Mouse (Mus musculus) neural tube, embryonic 14.5 days (tissue): ENCODE data around the gene Hand1. TPM values are rescaled to one million over a fixed set of nuclear protein-coding genes. Genes with fewer than 3 reads are reported as not detected.

Source experiments
- ATAC-seq: fragments of 200-750 bp; cut with Nextera tagmentation; 2 replicates; pipeline ENCODE4 v1.8.0; 2017; ENCODE audit warnings: low read depth, mild to moderate bottlenecking, moderate TSS enrichment, moderate library complexity
- H3K27ac ChIP-seq: fragments of 300-500 bp; sonication (generic); 2 replicates; pipeline ENCODE4 v1.5.1; 2014; ENCODE audit warnings: low read depth, mild to moderate bottlenecking, control low read depth, low read length, moderate library complexity, mixed read lengths
- H3K27me3 ChIP-seq: fragments of 300-500 bp; sonication (generic); 2 replicates; pipeline ENCODE4 v1.6.1; 2014; ENCODE audit warnings: low read length; ENCODE audit not compliant: control insufficient read depth, insufficient read depth
- H3K36me3 ChIP-seq: fragments of 300-500 bp; sonication (generic); 2 replicates; pipeline ENCODE4 v1.6.1; 2014; ENCODE audit warnings: low read length, mixed read lengths; ENCODE audit not compliant: control insufficient read depth, insufficient read depth
- H3K4me1 ChIP-seq: fragments of 300-500 bp; sonication (generic); 2 replicates; pipeline ENCODE4 v1.6.1; 2014; ENCODE audit warnings: low read length; ENCODE audit not compliant: control insufficient read depth, insufficient read depth
- H3K4me2 ChIP-seq: fragments of 300-500 bp; sonication (generic); 2 replicates; pipeline ENCODE4 v1.6.1; 2014; ENCODE audit warnings: mild to moderate bottlenecking, low read depth, low read length, control low read depth
- H3K4me3 ChIP-seq: fragments of 300-500 bp; sonication (generic); 2 replicates; pipeline ENCODE4 v1.5.1; 2014; ENCODE audit warnings: low read depth, low read length, control low read depth, mixed read lengths
- H3K9ac ChIP-seq: fragments of 300-500 bp; sonication (generic); replicated peaks from 2 replicates; pipeline ENCODE4 v1.6.1; 2014; ENCODE audit warnings: low read depth, mild to moderate bottlenecking, control low read depth, low read length, mixed read lengths
- H3K9me3 ChIP-seq: fragments of 300-500 bp; sonication (generic); 2 replicates; pipeline ENCODE4 v1.6.1; 2016; ENCODE audit warnings: low read length; ENCODE audit not compliant: control insufficient read depth
- WGBS: fragments of 180-500 bp; shearing (Covaris S2); extraction: QIAGEN DNeasy Blood & Tissue Kit; methylation state at CpG from one replicate; pipeline ENCODE4 v1.1.7; 2014; 5-methylcytosine and 5-hydroxymethylcytosine counted together
- polyA plus RNA-seq: library from polyadenylated mRNA; unstranded; fragments of >200 nt; fragmentation: Nextera tagmentation; extraction: Ambion mirVana; gene quantifications from 2 replicates; pipeline ENCODE4 v1.2.1, GENCODE M21; 2014

Hand1 gene
- polyA plus RNA-seq, 1 experiment from 2014 or later, result 0.11 TPM

DNA sequence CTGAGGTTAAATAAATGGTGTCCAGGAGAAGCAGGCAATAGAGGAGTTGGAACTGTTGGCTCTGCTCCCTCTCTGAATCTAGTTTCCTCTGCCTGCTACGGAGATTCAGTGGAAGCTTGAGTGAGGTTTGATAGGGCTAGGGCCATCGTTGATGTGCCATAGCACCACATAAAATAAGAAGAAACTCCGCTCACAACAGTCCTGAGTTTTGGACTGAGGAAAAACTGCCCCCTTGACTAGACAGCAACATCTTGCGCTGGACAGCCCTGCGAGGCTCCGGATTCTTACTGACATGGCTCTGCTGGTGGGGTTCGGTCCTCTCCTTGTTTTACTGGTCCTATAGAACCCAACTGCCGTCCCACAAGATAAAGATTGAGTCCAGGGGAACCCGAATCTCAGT lies 3.8 kb upstream of the Hand1 start:
- Histone ChIP-seq H3K36me3 (no peaks in the 10 kb centered on the region), H3K9me3 (no peaks in the 10 kb centered on the region), H3K27me3 (peaks cover 58% of the 10 kb centered on the region), H3K4me3 (no peak overlapping the region), H3K4me1 (peaks cover 7% of the 10 kb centered on the region; the same call in 1 of the 2 replicates), H3K4me2 (no peak overlapping the region), H3K9ac (no peak overlapping the region), H3K27ac (no peak overlapping the region)
- WGBS, result 4% methylated on average over 9 of the region's 9 CpGs
- ATAC-seq, result no peak

DNA sequence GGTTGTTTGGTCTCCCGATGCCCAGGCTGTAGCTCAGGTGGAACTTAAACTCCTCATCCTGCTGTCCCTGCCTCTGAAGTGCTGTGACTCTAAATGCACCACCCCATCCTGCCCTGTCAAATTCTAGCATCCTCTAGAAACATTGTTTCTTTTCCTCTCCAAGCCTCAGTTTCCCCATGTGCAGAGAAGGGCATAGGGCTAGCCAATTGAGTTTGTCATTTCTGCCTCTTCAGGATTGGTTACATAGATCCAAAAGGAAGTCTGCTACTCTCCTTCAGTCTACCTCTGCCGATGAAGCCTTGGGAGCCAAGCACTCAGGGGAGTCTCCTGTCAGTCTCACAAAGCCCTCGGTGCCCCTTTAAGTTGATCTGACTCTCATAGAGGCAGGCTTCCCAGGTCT lies 3.3 kb upstream of the Hand1 start:
- no peaks in the 10 kb centered on the region for H3K36me3 ChIP-seq

DNA sequence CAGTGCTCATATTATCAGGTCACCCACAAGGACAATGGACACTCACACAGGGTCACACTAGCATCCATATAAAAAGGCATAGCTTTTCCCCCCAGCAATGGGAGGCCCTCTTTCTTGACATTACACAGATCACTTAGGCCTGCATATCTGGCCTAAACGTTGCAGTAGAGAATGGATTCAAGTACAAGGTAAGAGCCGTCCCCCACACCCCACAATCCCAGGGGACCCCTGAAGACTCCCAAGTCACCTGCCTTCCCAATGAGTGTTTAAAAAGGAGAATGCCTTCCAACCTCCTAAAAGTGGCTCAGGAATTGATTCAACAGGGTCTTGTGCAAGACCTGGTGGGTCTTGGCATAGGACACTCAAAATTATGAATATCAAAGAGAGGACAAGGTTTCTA lies 2.7 kb upstream of the Hand1 start:
- WGBS, result 7% methylated on average over 2 of the region's 2 CpGs

More for the DNA sequence above, 3.3 kb upstream of the Hand1 start:
- Histone ChIP-seq H3K4me1 (peaks cover 7% of the 10 kb centered on the region; the same call in 1 of the 2 replicates), H3K9me3 (no peaks in the 10 kb centered on the region), H3K4me2 (no peak overlapping the region), H3K27ac (no peak overlapping the region), H3K27me3 (peaks cover 63% of the 10 kb centered on the region), H3K4me3 (no peak overlapping the region), H3K9ac (no peak overlapping the region)
- ATAC-seq, result no peak
- 7% methylated on average over 3 of the region's 3 CpGs for WGBS

DNA sequence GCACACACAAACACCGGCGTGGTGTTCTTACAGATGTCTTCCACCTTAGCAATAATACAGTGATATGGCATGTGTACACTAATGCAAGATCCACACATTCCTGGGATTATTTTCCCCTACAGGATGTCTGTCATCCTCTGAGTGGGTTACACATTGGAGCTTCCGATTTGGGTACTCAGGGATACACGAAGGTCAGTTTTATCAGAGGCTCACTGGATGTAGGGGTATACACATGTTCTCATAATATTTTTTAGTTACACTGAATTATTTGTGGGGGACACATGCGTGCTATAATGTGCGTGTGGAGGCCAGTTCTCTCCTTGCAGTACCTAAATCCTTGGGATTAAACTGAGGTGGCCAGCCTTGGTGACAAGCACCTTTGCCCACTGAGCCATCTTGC lies 1.4 kb upstream of the Hand1 start:
- 7% methylated on average over 6 of the region's 6 CpGs for WGBS
- no peak overlapping the region for H3K4me3 ChIP-seq
- H3K9me3 ChIP-seq, result no peaks in the 10 kb centered on the region
- H3K4me1 ChIP-seq, result peaks cover 7% of the 10 kb centered on the region; the same call in 1 of the 2 replicates
- H3K36me3 ChIP-seq, result no peaks in the 10 kb centered on the region
- peaks cover 70% of the 10 kb centered on the region for H3K27me3 ChIP-seq
- ATAC-seq, result no peak
- H3K4me2 ChIP-seq, result no peak overlapping the region
- no peak overlapping the region for H3K9ac ChIP-seq
- H3K27ac ChIP-seq, result no peak overlapping the region

More for the DNA sequence above, 2.7 kb upstream of the Hand1 start:
- H3K27ac ChIP-seq, result no peak overlapping the region
- H3K27me3 ChIP-seq, result peaks cover 69% of the 10 kb centered on the region
- H3K4me2 ChIP-seq, result no peak overlapping the region
- no peak for ATAC-seq
- H3K36me3 ChIP-seq, result no peaks in the 10 kb centered on the region
- no peak overlapping the region for H3K9ac ChIP-seq
- H3K4me1 ChIP-seq, result peaks cover 7% of the 10 kb centered on the region; the same call in 1 of the 2 replicates
- no peaks in the 10 kb centered on the region for H3K9me3 ChIP-seq
- H3K4me3 ChIP-seq, result no peak overlapping the region

DNA sequence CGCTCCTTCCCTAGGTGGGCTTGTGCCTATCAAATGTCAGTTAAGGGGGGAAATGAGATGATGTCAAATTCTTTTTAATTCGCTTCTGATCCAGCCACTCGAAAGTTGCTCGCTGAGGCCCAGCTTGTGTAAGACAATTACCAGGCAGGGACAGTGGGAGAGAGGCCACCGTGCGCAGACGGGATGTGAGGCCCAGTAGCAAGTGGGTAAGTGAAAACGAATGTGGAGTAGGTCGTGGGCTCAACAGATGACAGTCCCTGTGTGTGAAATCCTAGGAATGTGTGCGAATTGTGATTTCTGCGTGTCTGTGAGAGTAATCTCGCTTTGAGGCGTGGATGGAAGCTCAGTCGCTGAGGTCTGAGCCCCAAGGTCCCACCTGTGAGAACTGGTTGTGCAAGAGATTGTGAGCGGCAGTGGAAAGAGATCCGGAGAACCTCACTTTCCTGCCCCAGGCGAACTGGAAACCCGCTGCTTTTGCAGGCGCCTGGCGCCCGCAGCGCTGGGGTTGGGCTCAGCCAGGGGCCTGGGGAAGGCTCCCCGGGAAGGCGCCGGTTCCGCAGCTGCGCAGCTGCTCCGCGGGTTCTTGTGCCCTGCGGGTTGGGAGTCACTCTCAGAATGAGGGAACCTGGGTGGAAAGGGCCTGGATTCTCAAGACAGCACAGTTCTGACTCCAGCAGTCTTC lies 819 bp upstream of the Hand1 start:
- Histone ChIP-seq H3K9me3 (no peaks in the 10 kb centered on the region), H3K9ac (no peak overlapping the region), H3K27ac (no peak overlapping the region), H3K4me2 (no peak overlapping the region), H3K36me3 (no peaks in the 10 kb centered on the region), H3K27me3 (peaks cover 65% of the 10 kb centered on the region), H3K4me1 (peaks cover 7% of the 10 kb centered on the region; the same call in 1 of the 2 replicates), H3K4me3 (no peak overlapping the region)
- no peak for ATAC-seq
- under 1% methylated on average over 30 of the region's 30 CpGs for WGBS

DNA sequence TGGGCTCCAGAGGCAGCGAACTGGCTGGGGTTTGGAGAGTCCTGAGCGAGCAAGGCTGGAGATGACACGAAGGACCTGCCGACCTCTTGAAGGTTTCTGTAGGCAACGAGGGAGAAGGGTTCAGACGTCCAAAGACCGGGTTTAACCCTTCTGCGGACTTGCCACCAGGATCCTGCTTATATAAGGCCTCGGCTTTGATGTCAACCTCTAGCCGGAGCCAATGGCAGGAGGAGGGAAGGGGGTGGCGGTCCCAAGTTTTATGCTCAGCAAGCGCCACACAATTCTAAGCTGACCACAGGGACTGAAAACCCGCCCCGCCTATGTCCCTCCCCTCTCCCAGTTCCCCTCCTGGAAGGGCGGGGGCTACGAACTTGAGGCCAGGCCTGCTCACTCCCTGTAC lies 757 bp downstream of the Hand1 start:
- Histone ChIP-seq H3K4me3 (no peak overlapping the region), H3K36me3 (no peaks in the 10 kb centered on the region), H3K27me3 (peaks cover 71% of the 10 kb centered on the region), H3K27ac (no peak overlapping the region), H3K9ac (no peak overlapping the region), H3K4me2 (no peak overlapping the region), H3K4me1 (peaks cover 1% of the 10 kb centered on the region; the same call in 1 of the 2 replicates), H3K9me3 (no peaks in the 10 kb centered on the region)
- WGBS, result 2% methylated on average over 16 of the region's 16 CpGs
- ATAC-seq, result no peak

DNA sequence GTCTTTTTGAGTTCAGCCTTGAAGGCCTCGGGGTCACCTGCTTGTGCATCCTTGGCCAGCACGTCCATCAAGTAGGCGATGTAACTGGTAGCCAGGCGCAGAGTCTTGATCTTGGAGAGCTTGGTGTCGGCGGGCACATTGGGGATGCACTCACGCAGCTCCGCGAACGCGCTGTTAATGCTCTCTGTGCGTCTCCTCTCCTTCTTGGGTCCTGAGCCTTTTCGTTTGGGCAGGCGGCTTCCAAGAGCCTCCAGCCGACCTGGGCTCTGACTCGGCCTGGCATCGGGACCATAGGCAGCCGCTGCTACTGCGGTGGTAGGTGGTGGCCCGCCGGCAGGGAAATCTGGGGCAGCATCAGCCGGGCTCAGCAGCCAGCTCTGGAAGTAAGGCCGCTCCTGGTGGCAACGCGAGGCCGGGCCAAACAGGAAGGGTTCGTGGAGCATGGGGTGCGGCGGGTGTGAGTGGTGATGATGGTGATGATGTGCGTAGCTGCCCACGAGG lies 1.3 kb downstream of the Hand1 start:
- WGBS, result 2% methylated on average over 31 of the region's 31 CpGs
- H3K36me3 ChIP-seq, result no peaks in the 10 kb centered on the region
- H3K4me1 ChIP-seq, result no peaks in the 10 kb centered on the region
- H3K27ac ChIP-seq, result no peak overlapping the region
- ATAC-seq, result no peak
- H3K9me3 ChIP-seq, result no peaks in the 10 kb centered on the region
- H3K4me2 ChIP-seq, result no peak overlapping the region
- H3K9ac ChIP-seq, result no peak overlapping the region
- no peak overlapping the region for H3K4me3 ChIP-seq
- peaks cover 70% of the 10 kb centered on the region for H3K27me3 ChIP-seq

DNA sequence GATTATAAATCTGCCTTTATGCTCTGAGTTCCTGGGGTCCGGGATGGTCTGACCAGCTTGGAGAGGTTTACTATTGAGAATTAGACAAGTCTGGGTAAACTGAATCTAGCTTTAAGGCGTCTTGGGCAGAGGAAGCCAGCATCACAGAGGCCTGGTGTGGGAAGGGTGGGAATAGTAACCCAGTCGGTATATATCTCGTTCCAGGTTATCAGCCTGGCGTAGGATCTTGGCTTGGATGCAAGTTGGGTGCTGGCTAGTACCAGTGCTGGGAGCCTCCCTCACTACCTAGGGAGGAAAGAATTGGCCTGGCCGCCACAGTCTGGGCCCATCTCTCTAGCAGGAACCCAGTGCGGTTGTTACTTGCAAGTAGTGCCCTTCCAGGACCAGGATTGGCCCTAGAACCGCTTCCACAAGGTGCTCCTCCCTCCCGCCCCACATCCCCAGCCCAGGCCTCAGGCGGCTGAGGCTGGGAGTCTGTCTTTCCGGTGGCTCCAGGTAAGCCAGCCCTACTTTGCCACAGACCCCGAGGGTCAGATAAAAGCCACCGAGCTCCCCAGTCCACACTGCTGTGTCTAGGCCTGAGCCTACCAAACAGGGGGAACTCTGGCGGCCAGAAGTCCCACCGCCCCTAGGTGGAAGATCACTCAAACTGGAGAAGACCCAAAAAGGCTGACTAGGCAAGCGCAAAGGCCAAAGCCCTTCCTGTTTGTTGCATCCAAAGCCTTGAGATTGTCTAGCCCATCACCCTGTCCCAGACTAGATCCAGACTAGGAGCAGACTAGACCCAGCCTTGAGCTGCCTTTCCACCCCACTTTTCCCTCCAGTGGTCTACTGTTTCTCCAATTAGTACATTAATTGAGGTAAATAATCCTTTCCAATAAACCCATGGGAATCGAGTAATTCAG lies 2.5 kb downstream of the Hand1 start:
- Histone ChIP-seq H3K27ac (no peak overlapping the region), H3K27me3 (peaks cover 63% of the 10 kb centered on the region), H3K9ac (no peak overlapping the region), H3K4me3 (no peak overlapping the region), H3K4me2 (no peak overlapping the region), H3K36me3 (no peaks in the 10 kb centered on the region), H3K4me1 (no peaks in the 10 kb centered on the region), H3K9me3 (no peaks in the 10 kb centered on the region)
- ATAC-seq, result no peak
- 9% methylated on average over 17 of the region's 17 CpGs for WGBS
